Mouse (Mus musculus) kidney, embryonic 14.5 days (tissue): ENCODE results near the gene Camkk1. TPM values are rescaled to one million over a fixed set of nuclear protein-coding genes. Genes with fewer than 3 reads are reported as not detected.
A peak's percentile ranks its signal among the peaks of the same experiment; 100 is the strongest.

ENCODE experiments used
- ATAC-seq: fragments of 200-750 bp; cut with Nextera tagmentation; 2 replicates; pipeline ENCODE4 v1.8.0; 2017; ENCODE audit warnings: moderate number of reproducible peaks, mild to moderate bottlenecking, moderate TSS enrichment, moderate library complexity; ENCODE audit not compliant: low FRiP score, low TSS enrichment
- H3K27ac ChIP-seq: fragments of 300-500 bp; sonication (generic); 2 replicates; pipeline ENCODE4 v1.5.1; 2014; ENCODE audit warnings: low read depth, mild to moderate bottlenecking, low read length, moderate library complexity, mixed read lengths
- H3K27me3 ChIP-seq: fragments of 300-500 bp; sonication (generic); 2 replicates; pipeline ENCODE4 v1.6.1; 2014; ENCODE audit warnings: mild to moderate bottlenecking, low read length; ENCODE audit not compliant: control insufficient read depth, insufficient read depth
- H3K36me3 ChIP-seq: fragments of 300-500 bp; sonication (generic); 2 replicates; pipeline ENCODE4 v1.6.1; 2014; ENCODE audit warnings: low read length, mixed read lengths; ENCODE audit not compliant: control insufficient read depth, insufficient read depth
- H3K4me1 ChIP-seq: fragments of 300-500 bp; sonication (generic); 2 replicates; pipeline ENCODE4 v1.6.1; 2014; ENCODE audit warnings: low read length, mixed read lengths; ENCODE audit not compliant: control insufficient read depth, insufficient read depth
- H3K4me2 ChIP-seq: fragments of 300-500 bp; sonication (generic); replicated peaks from 2 replicates; pipeline ENCODE4 v1.6.1; 2014; ENCODE audit warnings: low read depth, mild to moderate bottlenecking, low read length
- H3K4me3 ChIP-seq: fragments of 300-500 bp; sonication (generic); 2 replicates; pipeline ENCODE4 v1.5.1; 2014; ENCODE audit warnings: mild to moderate bottlenecking, low read length
- H3K9ac ChIP-seq: fragments of 300-500 bp; sonication (generic); 2 replicates; pipeline ENCODE4 v1.6.1; 2014; ENCODE audit warnings: low read depth, mild to moderate bottlenecking, low read length, moderate library complexity
- H3K9me3 ChIP-seq: fragments of 300-500 bp; sonication (generic); 2 replicates; pipeline ENCODE4 v1.6.1; 2016; ENCODE audit warnings: low read length; ENCODE audit not compliant: control insufficient read depth
- WGBS: fragments of 180-500 bp; shearing (Covaris S2); extraction: QIAGEN DNeasy Blood & Tissue Kit; methylation state at CpG from one replicate; pipeline ENCODE4 v1.1.7; 2014; 5-methylcytosine and 5-hydroxymethylcytosine counted together
- polyA plus RNA-seq: library from polyadenylated mRNA; unstranded; fragments of >200 nt; fragmentation: Nextera tagmentation; extraction: Ambion mirVana; gene quantifications from 2 replicates; pipeline ENCODE4 v1.2.1, GENCODE M21; 2014

Gene Camkk1
- polyA plus RNA-seq, 1 experiment from 2014 or later: 2.8 TPM

- no peak overlapping the region for H3K4me2 ChIP-seq
- H3K27me3 ChIP-seq: peaks cover 6% of the 10 kb centered on the region; the same call in 1 of the 2 replicates
- no peaks in the 10 kb centered on the region for H3K36me3 ChIP-seq
- H3K9ac ChIP-seq: no peak overlapping the region
- no peaks in the 10 kb centered on the region for H3K4me1 ChIP-seq
- no peak overlapping the region for H3K4me3 ChIP-seq
- WGBS: 68% methylated on average over 2 of the region's 2 CpGs
- H3K9me3 ChIP-seq: no peaks in the 10 kb centered on the region
- no peak for ATAC-seq
- H3K27ac ChIP-seq: no peak overlapping the region
These were observed 10.0 kb upstream of the Camkk1 start for GRCm38 (mm10) chr11:73008826-73009225.

GRCm38 (mm10) chr11:73009531-73010274 is 9.1 kb upstream of the Camkk1 start:
- Histone ChIP-seq H3K4me1 (no peaks in the 10 kb centered on the region), H3K27me3 (peaks cover 6% of the 10 kb centered on the region; the same call in 1 of the 2 replicates), H3K9me3 (no peaks in the 10 kb centered on the region), H3K36me3 (no peaks in the 10 kb centered on the region), H3K4me2 (no peak overlapping the region), H3K4me3 (no peak overlapping the region), H3K27ac (no peak overlapping the region), H3K9ac (no peak overlapping the region)
- ATAC-seq: no peak
- 64% methylated on average over 13 of the region's 13 CpGs for WGBS

- ATAC-seq: no peak
- H3K36me3 ChIP-seq: no peaks in the 10 kb centered on the region
- H3K4me3 ChIP-seq: no peak overlapping the region
- H3K4me1 ChIP-seq: no peaks in the 10 kb centered on the region
- no peak overlapping the region for H3K9ac ChIP-seq
- 71% methylated on average over 5 of the region's 5 CpGs for WGBS
- H3K27ac ChIP-seq: no peak overlapping the region
- H3K9me3 ChIP-seq: no peaks in the 10 kb centered on the region
- peaks cover 12% of the 10 kb centered on the region for H3K27me3 ChIP-seq
- H3K4me2 ChIP-seq: no peak overlapping the region
These were observed 4.8 kb upstream of the Camkk1 start for GRCm38 (mm10) chr11:73013981-73014380.

- Histone ChIP-seq H3K27me3 (peaks cover 16% of the 10 kb centered on the region), H3K4me3 (no peak overlapping the region), H3K27ac (no peak overlapping the region), H3K4me1 (0 out of 2 replicates have a peak, but pooled peaks cover 5% of the 10 kb centered on the region), H3K9ac (no peak overlapping the region), H3K9me3 (no peaks in the 10 kb centered on the region), H3K36me3 (no peaks in the 10 kb centered on the region), H3K4me2 (no peak overlapping the region)
- WGBS: 74% methylated on average over 4 of the region's 4 CpGs
- ATAC-seq: no peak
These were observed 3.9 kb upstream of the Camkk1 start for GRCm38 (mm10) chr11:73014831-73015344.

GRCm38 (mm10) chr11:73015391-73016102 is 3.3 kb upstream of the Camkk1 start:
- H3K36me3 ChIP-seq: no peaks in the 10 kb centered on the region
- 0 out of 2 replicates have a peak, but pooled peaks cover 5% of the 10 kb centered on the region for H3K4me1 ChIP-seq
- no peaks in the 10 kb centered on the region for H3K9me3 ChIP-seq
- H3K4me3 ChIP-seq: no peak overlapping the region
- no peak for ATAC-seq
- H3K27me3 ChIP-seq: peaks cover 18% of the 10 kb centered on the region
- no peak overlapping the region for H3K4me2 ChIP-seq
- WGBS: 71% methylated on average over 5 of the region's 5 CpGs
- no peak overlapping the region for H3K27ac ChIP-seq
- no peak overlapping the region for H3K9ac ChIP-seq

GRCm38 (mm10) chr11:73016103-73016420 is 2.7 kb upstream of the Camkk1 start:
- Histone ChIP-seq H3K4me2 (no peak overlapping the region), H3K27ac (no peak overlapping the region), H3K36me3 (no peaks in the 10 kb centered on the region), H3K4me1 (0 out of 2 replicates have a peak, but pooled peaks cover 5% of the 10 kb centered on the region), H3K4me3 (no peak overlapping the region), H3K9ac (no peak overlapping the region), H3K9me3 (no peaks in the 10 kb centered on the region), H3K27me3 (peaks cover 21% of the 10 kb centered on the region)
- ATAC-seq: no peak
- WGBS: 75% methylated on average over 6 of the region's 6 CpGs

- no peaks in the 10 kb centered on the region for H3K36me3 ChIP-seq
- H3K27ac ChIP-seq: no peak overlapping the region
- peak overlapping the region; percentile 100 for H3K4me2 ChIP-seq
- H3K4me3 ChIP-seq: peak overlapping the region; percentile 72
- peaks cover 21% of the 10 kb centered on the region for H3K27me3 ChIP-seq
- 0 out of 2 replicates have a peak, but pooled peaks cover 8% of the 10 kb centered on the region for H3K4me1 ChIP-seq
- ATAC-seq: peak; percentile 51
- H3K9me3 ChIP-seq: no peaks in the 10 kb centered on the region
- peak overlapping the region; percentile 62 for H3K9ac ChIP-seq
- WGBS: 1% methylated on average over 46 of the region's 46 CpGs
These were observed 463 bp downstream of the Camkk1 start for GRCm38 (mm10) chr11:73019147-73019795.

- no peaks in the 10 kb centered on the region for H3K9me3 ChIP-seq
- no peaks in the 10 kb centered on the region for H3K36me3 ChIP-seq
- ATAC-seq: no peak
- WGBS: 58% methylated on average over 7 of the region's 7 CpGs
- no peak overlapping the region for H3K27ac ChIP-seq
- H3K9ac ChIP-seq: no peak overlapping the region
- H3K4me1 ChIP-seq: 0 out of 2 replicates have a peak, but pooled peaks cover 16% of the 10 kb centered on the region
- peaks cover 21% of the 10 kb centered on the region for H3K27me3 ChIP-seq
- H3K4me2 ChIP-seq: no peak overlapping the region
- no peak overlapping the region for H3K4me3 ChIP-seq
These were observed 2.4 kb downstream of the Camkk1 start for GRCm38 (mm10) chr11:73020953-73021800.
